Mouse (Mus musculus): ENCODE data around the gene Hvcn1. TPM values are rescaled to one million over a fixed set of nuclear protein-coding genes. Genes with fewer than 3 reads are reported as not detected.
"Not testable (repeated sequence)": the region's sequence is repeated elsewhere in the genome, so short reads cannot be mapped to it uniquely, and the experiment has no call there.

The Hvcn1 gene
- polyA plus RNA-seq, 1 experiment from 2014 or later: 1.8 TPM

GRCm38 (mm10) chr5:122204180-122204579 lies 2.4 kb upstream of the Hvcn1 start:
- no peak overlapping the region for H3K4me3 ChIP-seq
- H3K27ac ChIP-seq (ENCODE audit: poor library complexity, severe bottlenecking): no peak overlapping the region
- 65% methylated on average over 2 of the region's 2 CpGs for WGBS
- H3K9me3 ChIP-seq (replicated peaks): peaks cover 9% of the 10 kb centered on the region; the same call in 1 of the 2 replicates
- no peaks in the 10 kb centered on the region for H3K36me3 ChIP-seq
- H3K9ac ChIP-seq: no peak overlapping the region
- no peak for ATAC-seq (ENCODE audit: insufficient number of reproducible peaks, low FRiP score)
- peaks cover 2% of the 10 kb centered on the region for H3K4me1 ChIP-seq (replicated peaks)
- H3K27me3 ChIP-seq (replicated peaks): no peaks in the 10 kb centered on the region
- no peak overlapping the region for H3K4me2 ChIP-seq

GRCm38 (mm10) chr5:122208909-122209308 lies 2.3 kb downstream of the Hvcn1 start:
- Histone ChIP-seq H3K27ac (ENCODE audit: poor library complexity, severe bottlenecking) (no peak overlapping the region), H3K4me1 (replicated peaks) (peaks cover 13% of the 10 kb centered on the region), H3K9me3 (replicated peaks) (no peaks in the 10 kb centered on the region), H3K4me2 (peak overlapping the region; percentile 70), H3K36me3 (no peaks in the 10 kb centered on the region), H3K4me3 (no peak overlapping the region), H3K27me3 (replicated peaks) (peaks cover 5% of the 10 kb centered on the region), H3K9ac (peak overlapping the region; percentile 55; the same call in 1 of the 2 replicates)
- no peak for ATAC-seq (ENCODE audit: insufficient number of reproducible peaks, low FRiP score)
- WGBS: 57% methylated on average over 6 of the region's 6 CpGs

- H3K36me3 ChIP-seq: no peaks in the 10 kb centered on the region
- H3K9ac ChIP-seq: peak overlapping the region; percentile 55
- peak overlapping the region; percentile 70 for H3K4me2 ChIP-seq
- H3K4me3 ChIP-seq: peak overlapping the region; percentile 40
- ATAC-seq (ENCODE audit: insufficient number of reproducible peaks, low FRiP score): peak; percentile 63
- WGBS: 8% methylated on average over 17 of the region's 21 CpGs
- peaks cover 5% of the 10 kb centered on the region for H3K27me3 ChIP-seq (replicated peaks)
- peaks cover 13% of the 10 kb centered on the region for H3K4me1 ChIP-seq (replicated peaks)
- no peaks in the 10 kb centered on the region for H3K9me3 ChIP-seq (replicated peaks)
- no peak overlapping the region; the same call in 1 of the 2 replicates for H3K27ac ChIP-seq (ENCODE audit: poor library complexity, severe bottlenecking)
Measured at GRCm38 (mm10) chr5:122209591-122210368, 3.2 kb downstream of the Hvcn1 start.

GRCm38 (mm10) chr5:122210890-122211289 lies 4.3 kb downstream of the Hvcn1 start:
- H3K9ac ChIP-seq: no peak overlapping the region
- no peak overlapping the region for H3K4me3 ChIP-seq
- no peak overlapping the region for H3K27ac ChIP-seq (ENCODE audit: poor library complexity, severe bottlenecking)
- H3K4me1 ChIP-seq (replicated peaks): peaks cover 13% of the 10 kb centered on the region
- H3K9me3 ChIP-seq (replicated peaks): no peaks in the 10 kb centered on the region
- H3K27me3 ChIP-seq (replicated peaks): peaks cover 5% of the 10 kb centered on the region
- H3K4me2 ChIP-seq: no peak overlapping the region
- 87% methylated on average over 8 of the region's 8 CpGs for WGBS
- no peaks in the 10 kb centered on the region for H3K36me3 ChIP-seq
- no peak for ATAC-seq (ENCODE audit: insufficient number of reproducible peaks, low FRiP score)

GRCm38 (mm10) chr5:122212125-122212524 lies 5.5 kb downstream of the Hvcn1 start:
- no peak overlapping the region for H3K4me3 ChIP-seq
- H3K4me1 ChIP-seq (replicated peaks): peaks cover 13% of the 10 kb centered on the region
- H3K9ac ChIP-seq: no peak overlapping the region
- H3K9me3 ChIP-seq (replicated peaks): no peaks in the 10 kb centered on the region
- peaks cover 5% of the 10 kb centered on the region for H3K27me3 ChIP-seq (replicated peaks)
- no peak overlapping the region for H3K27ac ChIP-seq (ENCODE audit: poor library complexity, severe bottlenecking)
- no peak overlapping the region for H3K4me2 ChIP-seq
- H3K36me3 ChIP-seq: no peaks in the 10 kb centered on the region
- ATAC-seq (ENCODE audit: insufficient number of reproducible peaks, low FRiP score): no peak
- WGBS: 73% methylated on average over 8 of the region's 8 CpGs

- H3K9ac ChIP-seq; H3K27ac ChIP-seq (ENCODE audit: poor library complexity, severe bottlenecking); ATAC-seq (ENCODE audit: insufficient number of reproducible peaks, low FRiP score); H3K4me2 ChIP-seq; H3K27me3 ChIP-seq (replicated peaks); H3K36me3 ChIP-seq; H3K4me3 ChIP-seq; H3K9me3 ChIP-seq (replicated peaks): not testable (repeated sequence)
- WGBS: 91% methylated on average over 1 of the region's 1 CpGs
- H3K4me1 ChIP-seq (replicated peaks): peaks cover 13% of the 10 kb centered on the region
Measured at GRCm38 (mm10) chr5:122212820-122213219, 6.2 kb downstream of the Hvcn1 start.

- H3K27ac ChIP-seq (ENCODE audit: poor library complexity, severe bottlenecking): no peak overlapping the region
- no peak overlapping the region for H3K4me3 ChIP-seq
- H3K4me2 ChIP-seq: no peak overlapping the region
- H3K9me3 ChIP-seq (replicated peaks): no peaks in the 10 kb centered on the region
- no peak overlapping the region for H3K9ac ChIP-seq
- no peaks in the 10 kb centered on the region for H3K36me3 ChIP-seq
- peaks cover 5% of the 10 kb centered on the region for H3K27me3 ChIP-seq (replicated peaks)
- ATAC-seq (ENCODE audit: insufficient number of reproducible peaks, low FRiP score): no peak
- peaks cover 13% of the 10 kb centered on the region for H3K4me1 ChIP-seq (replicated peaks)
- 88% methylated on average over 6 of the region's 6 CpGs for WGBS
Measured at GRCm38 (mm10) chr5:122213861-122214260, 7.3 kb downstream of the Hvcn1 start.

- no peak overlapping the region for H3K4me2 ChIP-seq
- H3K4me3 ChIP-seq: no peak overlapping the region
- ATAC-seq (ENCODE audit: insufficient number of reproducible peaks, low FRiP score): no peak
- H3K36me3 ChIP-seq: no peaks in the 10 kb centered on the region
- 82% methylated on average over 6 of the region's 6 CpGs for WGBS
- H3K27ac ChIP-seq (ENCODE audit: poor library complexity, severe bottlenecking): no peak overlapping the region
- H3K9ac ChIP-seq: no peak overlapping the region
- H3K4me1 ChIP-seq (replicated peaks): peaks cover 12% of the 10 kb centered on the region; the same call in 1 of the 2 replicates
- no peaks in the 10 kb centered on the region for H3K9me3 ChIP-seq (replicated peaks)
- no peaks in the 10 kb centered on the region for H3K27me3 ChIP-seq (replicated peaks)
Measured at GRCm38 (mm10) chr5:122217636-122218035, 11.0 kb downstream of the Hvcn1 start.

GRCm38 (mm10) chr5:122218109-122218905 lies 11.7 kb downstream of the Hvcn1 start:
- no peaks in the 10 kb centered on the region for H3K9me3 ChIP-seq (replicated peaks)
- no peak overlapping the region for H3K27ac ChIP-seq (ENCODE audit: poor library complexity, severe bottlenecking)
- no peaks in the 10 kb centered on the region for H3K36me3 ChIP-seq
- H3K27me3 ChIP-seq (replicated peaks): no peaks in the 10 kb centered on the region
- H3K4me3 ChIP-seq: no peak overlapping the region
- ATAC-seq (ENCODE audit: insufficient number of reproducible peaks, low FRiP score): no peak
- WGBS: 75% methylated on average over 12 of the region's 12 CpGs
- H3K4me2 ChIP-seq: no peak overlapping the region
- H3K9ac ChIP-seq: no peak overlapping the region
- H3K4me1 ChIP-seq (replicated peaks): peaks cover 12% of the 10 kb centered on the region; the same call in 1 of the 2 replicates

GRCm38 (mm10) chr5:122218928-122219327 lies 12.3 kb downstream of the Hvcn1 start:
- H3K4me1 ChIP-seq (replicated peaks): peaks cover 12% of the 10 kb centered on the region; the same call in 1 of the 2 replicates
- H3K9me3 ChIP-seq (replicated peaks): no peaks in the 10 kb centered on the region
- no peak overlapping the region for H3K4me2 ChIP-seq
- H3K27ac ChIP-seq (ENCODE audit: poor library complexity, severe bottlenecking): no peak overlapping the region
- no peak overlapping the region for H3K9ac ChIP-seq
- WGBS: 73% methylated on average over 7 of the region's 7 CpGs
- H3K4me3 ChIP-seq: no peak overlapping the region
- ATAC-seq (ENCODE audit: insufficient number of reproducible peaks, low FRiP score): no peak
- H3K36me3 ChIP-seq: no peaks in the 10 kb centered on the region
- H3K27me3 ChIP-seq (replicated peaks): no peaks in the 10 kb centered on the region
